Mouse (Mus musculus) layer of hippocampus, adult 11-12 months (tissue): ENCODE measurements around the gene Nudcd2.

Source experiments
- DNase-seq: peaks from one replicate; pipeline ENCODE4 v3.0.0; 2022; ENCODE audit warnings: low spot score

Nudcd2 gene

DNA sequence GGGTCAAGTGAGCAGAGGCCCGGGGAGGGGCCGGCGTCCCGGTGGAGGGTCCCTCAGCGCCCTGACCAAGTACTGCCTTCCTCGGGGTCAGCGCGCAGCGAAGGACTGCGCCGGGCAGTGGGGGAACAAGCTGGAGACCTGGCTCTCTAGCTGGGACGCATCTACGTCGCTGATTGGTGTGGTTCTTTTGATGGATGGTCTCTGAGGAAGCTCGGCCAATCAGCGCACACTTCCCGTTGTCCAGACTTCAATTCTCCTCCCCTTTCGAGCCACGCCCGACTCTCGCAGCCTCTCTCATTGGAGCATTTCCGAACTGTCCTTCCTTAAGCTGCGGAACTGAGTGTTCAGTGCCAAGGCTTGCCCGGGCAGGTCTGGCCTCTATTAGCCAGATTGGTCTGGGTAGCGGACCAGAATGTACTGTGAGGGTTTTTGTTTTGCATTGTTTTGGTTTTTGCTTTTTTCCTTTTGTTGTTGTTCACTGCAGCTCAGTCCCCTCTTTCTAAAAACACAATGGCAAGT, 21.7 kb downstream of the Nudcd2 start, which contains the start of gene Ccng1:
TSS of gene Ccng1 (minus strand) at position 203 of the 519 bp plus-strand sequence.
- peak; percentile 95 for DNase-seq

DNA sequence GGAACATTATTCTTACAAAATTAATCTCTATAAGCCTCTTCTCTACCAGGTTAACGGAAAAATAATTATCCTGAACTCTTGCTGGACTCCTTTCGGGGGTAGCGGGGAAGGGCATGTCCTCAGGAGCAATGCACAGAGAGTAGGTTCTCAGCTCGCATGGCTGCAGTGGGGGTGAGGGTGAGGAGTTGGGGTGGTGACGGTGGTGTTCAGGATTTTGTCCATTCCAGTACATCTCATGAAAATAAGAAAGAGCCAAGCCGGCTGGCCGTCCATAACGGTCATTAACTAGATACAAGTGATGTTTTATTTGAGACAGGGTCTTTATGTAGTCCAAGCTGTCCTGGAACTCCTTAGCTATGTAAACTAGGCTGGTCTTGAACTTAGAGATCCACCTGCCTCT, 22.5 kb downstream of the Nudcd2 start:
- DNase-seq = no peak

DNA sequence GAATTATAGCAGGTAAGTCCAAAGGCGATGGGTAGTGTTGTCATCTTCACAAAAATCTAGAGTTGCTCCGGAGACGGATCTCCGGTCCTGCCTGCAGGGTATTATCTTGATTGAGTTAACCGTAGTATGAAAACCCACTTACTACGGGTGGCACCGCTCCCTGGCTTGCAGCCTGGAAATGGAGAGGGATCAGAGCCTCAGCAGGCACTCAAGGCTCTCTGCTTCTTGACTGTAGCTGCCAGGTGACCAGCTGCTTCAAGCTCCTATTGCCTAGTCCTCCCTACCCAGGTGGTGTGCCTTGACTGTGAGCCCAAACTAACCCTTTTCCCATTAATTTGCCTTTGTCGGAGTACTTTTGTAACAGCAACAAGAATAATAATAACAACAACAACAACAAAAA, 26.4 kb downstream of the Nudcd2 start:
- DNase-seq = no peak

DNA sequence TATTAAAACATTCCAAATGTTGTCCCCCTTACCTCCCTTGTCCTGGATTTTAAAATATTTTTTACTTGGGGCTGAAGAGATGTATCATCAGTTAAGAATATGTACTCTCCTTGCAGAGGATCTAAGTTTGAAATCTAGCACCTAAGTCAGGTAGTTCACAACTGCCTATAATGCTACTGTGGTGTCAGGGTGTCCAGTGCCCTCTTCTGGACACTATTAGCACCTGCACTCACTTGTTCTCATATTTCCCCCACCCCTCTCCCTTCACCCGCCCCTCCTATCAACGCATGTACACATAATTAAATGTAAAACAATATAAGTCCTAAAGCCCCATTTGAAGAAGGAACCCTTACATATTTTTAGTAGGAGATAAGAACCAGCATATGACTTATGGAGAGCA, 29.9 kb downstream of the Nudcd2 start:
- DNase-seq = no peak

GRCm38 (mm10) chr11:40764690-40765089, 31.2 kb downstream of the Nudcd2 start:
- no peak for DNase-seq

GRCm38 (mm10) chr11:40775315-40776269, 42.1 kb downstream of the Nudcd2 start:
- DNase-seq = no peak

GRCm38 (mm10) chr11:40781857-40782256, 48.4 kb downstream of the Nudcd2 start:
- no peak for DNase-seq

DNA sequence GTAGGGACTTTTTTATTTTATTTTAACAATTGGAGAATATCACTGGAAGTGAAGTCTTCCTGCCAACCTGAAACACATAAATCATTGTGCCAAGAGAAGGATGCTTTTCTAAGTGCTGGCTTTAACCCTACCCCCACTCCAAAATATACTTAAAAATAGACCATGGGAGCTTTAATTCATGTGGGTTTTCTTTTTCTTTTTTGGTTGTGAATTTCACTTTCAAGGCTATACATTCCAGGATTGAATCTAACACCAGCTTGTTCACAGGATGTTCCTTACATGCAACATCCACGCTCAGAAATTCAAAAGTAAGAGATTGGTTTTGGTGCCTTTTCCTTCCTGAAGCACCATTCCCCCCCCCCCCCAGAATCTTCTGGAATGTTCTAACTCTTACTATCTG, 49.9 kb downstream of the Nudcd2 start:
- DNase-seq = no peak

DNA sequence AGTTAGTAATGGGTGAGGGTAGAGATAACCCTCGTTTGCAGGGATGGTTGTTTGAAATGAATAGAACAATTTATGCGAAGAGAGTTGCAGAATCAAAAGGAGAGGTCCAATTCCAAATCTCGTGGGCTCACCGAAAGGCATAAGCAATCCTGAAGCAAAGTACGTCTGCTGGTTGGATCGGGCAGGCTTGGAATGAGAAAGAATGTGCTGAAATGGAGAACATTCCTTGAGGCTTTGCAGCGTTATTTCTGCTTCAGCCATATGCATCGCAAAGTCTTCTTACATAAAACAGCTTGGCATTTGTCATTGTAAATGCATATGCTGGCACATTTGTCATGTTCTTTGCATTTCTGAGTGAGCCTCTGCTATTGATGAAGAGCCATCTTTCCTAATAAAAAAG, 50.9 kb downstream of the Nudcd2 start:
- DNase-seq = peak; percentile 37

DNA sequence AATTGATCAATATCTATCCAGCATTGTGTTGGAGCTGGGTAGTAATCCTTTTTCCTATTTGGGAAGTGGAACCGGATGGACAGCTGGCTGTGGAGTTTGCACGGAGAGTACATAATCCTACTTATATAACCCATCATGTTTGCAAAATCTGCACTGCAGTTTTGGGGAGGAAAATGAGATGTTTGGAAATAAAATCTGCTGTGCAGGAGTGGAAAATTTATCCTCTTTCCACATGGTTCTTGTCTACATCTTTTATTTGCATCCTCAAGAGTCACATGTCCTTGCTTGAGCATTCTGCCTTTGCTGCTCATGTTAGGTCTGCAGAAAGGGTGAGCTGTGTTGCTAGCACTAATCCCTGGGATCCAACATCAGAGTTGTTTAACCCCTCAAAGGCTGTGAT, 53.4 kb downstream of the Nudcd2 start:
- DNase-seq = peak; percentile 56
